Mouse (Mus musculus): Measurements from ENCODE around the gene Arhgdig.

DNA sequence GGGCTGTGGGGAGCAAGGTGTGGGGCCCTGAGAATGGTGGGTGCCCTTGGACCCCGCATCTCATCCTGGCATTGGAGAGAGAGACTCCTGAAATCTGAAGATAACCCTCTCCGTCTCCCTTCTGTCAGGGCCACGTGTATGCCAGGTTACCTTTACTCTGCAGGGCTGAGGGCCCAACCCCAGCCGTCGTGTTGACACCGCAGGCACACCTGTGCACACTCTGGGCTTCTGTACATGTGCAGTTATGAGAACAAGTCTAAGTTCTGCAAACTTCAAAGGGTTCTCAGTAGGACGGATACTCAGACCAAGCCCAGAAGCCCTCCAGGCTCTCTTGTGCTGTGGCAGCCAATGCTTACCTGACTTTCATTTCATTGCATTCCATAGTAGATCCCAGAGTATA is 4.7 kb upstream of the Arhgdig start:
- TF ChIP-seq POLR2A (IDR thresholded peaks at IDR 0.05; ENCODE audit: borderline replicate concordance, low read depth, low read length) (no peak), CTCF (IDR thresholded peaks at IDR 0.05; ENCODE audit: low read depth, low read length) (no peak)

Data from bone marrow macrophage, adult 2 months (primary cell).